Mouse (Mus musculus) intestine, embryonic 16.5 days (tissue): ENCODE measurements around the gene Ntf3. TPM values are rescaled to one million over a fixed set of nuclear protein-coding genes. Genes with fewer than 3 reads are reported as not detected.

Experiments
- ATAC-seq: fragments of 200-750 bp; cut with Nextera tagmentation; 2 replicates; pipeline ENCODE4 v1.8.0; 2017; ENCODE audit warnings: moderate TSS enrichment, moderate library complexity
- H3K27ac ChIP-seq: fragments of 300-500 bp; sonication (generic); 2 replicates; pipeline ENCODE4 v1.5.1; 2014; ENCODE audit warnings: mild to moderate bottlenecking, low read length
- H3K27me3 ChIP-seq: fragments of 300-500 bp; sonication (generic); replicated peaks from 2 replicates; pipeline ENCODE4 v1.6.1; 2014; ENCODE audit warnings: low read length, control low read depth, mixed read lengths; ENCODE audit not compliant: control insufficient read depth, insufficient read depth
- H3K36me3 ChIP-seq: fragments of 300-500 bp; sonication (generic); 2 replicates; pipeline ENCODE4 v1.6.1; 2014; ENCODE audit warnings: low read length, control low read depth; ENCODE audit not compliant: control insufficient read depth, insufficient read depth
- H3K4me1 ChIP-seq: fragments of 300-500 bp; sonication (generic); 2 replicates; pipeline ENCODE4 v1.6.1; 2014; ENCODE audit warnings: low read length, control low read depth, mixed read lengths; ENCODE audit not compliant: control insufficient read depth, insufficient read depth
- H3K4me2 ChIP-seq: fragments of 300-500 bp; sonication (generic); 2 replicates; pipeline ENCODE4 v1.6.1; 2014; ENCODE audit warnings: low read depth, low read length, control low read depth
- H3K4me3 ChIP-seq: fragments of 300-500 bp; sonication (generic); 2 replicates; pipeline ENCODE4 v1.5.1; 2014; ENCODE audit warnings: mild to moderate bottlenecking, low read length
- H3K9ac ChIP-seq: fragments of 300-500 bp; sonication (generic); 2 replicates; pipeline ENCODE4 v1.6.1; 2014; ENCODE audit warnings: low read depth, low read length
- H3K9me3 ChIP-seq: fragments of 300-500 bp; sonication (generic); 2 replicates; pipeline ENCODE4 v1.6.1; 2016; ENCODE audit warnings: low read length, control low read depth; ENCODE audit not compliant: control insufficient read depth
- WGBS: fragments of 180-500 bp; shearing (Covaris S2); extraction: QIAGEN DNeasy Blood & Tissue Kit; methylation state at CpG from one replicate; pipeline ENCODE4 v1.1.7; 2014; 5-methylcytosine and 5-hydroxymethylcytosine counted together
- polyA plus RNA-seq: library from polyadenylated mRNA; unstranded; fragments of >200 nt; fragmentation: Nextera tagmentation; extraction: Ambion mirVana; gene quantifications from 2 replicates; pipeline ENCODE4 v1.2.1, GENCODE M21; 2015

Ntf3 gene
- polyA plus RNA-seq, 1 experiment from 2014 or later, result 6.7 TPM

DNA sequence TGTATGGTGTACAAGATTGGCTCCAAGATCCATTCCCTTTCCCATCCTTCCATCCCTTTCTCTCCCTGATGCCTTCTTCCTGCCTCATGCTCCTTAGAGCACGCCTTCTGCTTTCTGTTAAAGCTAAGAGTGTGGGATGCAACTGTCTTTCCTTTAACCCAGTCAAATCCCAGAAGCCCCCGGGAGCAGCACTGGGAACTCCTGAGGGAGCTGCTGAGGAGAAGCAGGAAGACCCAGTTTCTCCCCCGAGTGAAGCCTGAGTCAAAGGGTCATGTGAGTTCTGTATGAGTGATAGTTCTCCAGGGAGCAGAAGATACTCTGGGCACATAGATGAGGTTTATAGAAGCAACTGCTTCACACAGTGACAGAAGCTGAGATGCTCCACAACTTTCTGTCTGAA, 109.0 kb downstream of the Ntf3 start:
- Histone ChIP-seq H3K9ac (no peak overlapping the region), H3K9me3 (no peaks in the 10 kb centered on the region), H3K27me3 (no peaks in the 10 kb centered on the region), H3K27ac (no peak overlapping the region), H3K4me1 (no peaks in the 10 kb centered on the region), H3K4me3 (no peak overlapping the region), H3K4me2 (no peak overlapping the region), H3K36me3 (no peaks in the 10 kb centered on the region)
- ATAC-seq, result no peak
- 57% methylated on average over 3 of the region's 3 CpGs for WGBS

DNA sequence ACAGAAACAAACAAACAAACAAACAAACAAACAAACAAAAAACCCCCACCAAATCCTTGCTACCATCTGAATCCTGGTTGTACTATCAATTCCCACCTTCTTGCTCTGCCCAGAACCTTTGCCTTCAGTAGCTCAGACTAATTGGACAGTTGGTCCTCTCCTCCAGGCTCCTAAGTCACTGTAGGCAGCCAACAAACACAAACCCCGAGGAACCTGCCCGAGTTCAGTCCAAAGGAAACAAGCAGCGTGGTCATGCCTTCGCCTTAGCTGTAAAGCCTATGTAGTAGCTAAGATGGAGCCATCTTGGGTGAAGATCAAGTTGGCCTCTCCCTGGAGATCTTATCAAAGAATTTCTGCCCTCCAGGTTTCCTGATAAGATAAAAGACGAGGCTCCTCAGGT, 113.6 kb downstream of the Ntf3 start:
- H3K9me3 ChIP-seq, result no peaks in the 10 kb centered on the region
- WGBS, result 74% methylated on average over 5 of the region's 5 CpGs
- H3K4me2 ChIP-seq, result no peak overlapping the region
- ATAC-seq, result no peak
- H3K4me1 ChIP-seq, result no peaks in the 10 kb centered on the region
- no peaks in the 10 kb centered on the region for H3K36me3 ChIP-seq
- no peak overlapping the region for H3K4me3 ChIP-seq
- H3K27ac ChIP-seq, result no peak overlapping the region
- no peak overlapping the region for H3K9ac ChIP-seq
- H3K27me3 ChIP-seq, result no peaks in the 10 kb centered on the region
